Mouse (Mus musculus) liver, embryonic 13.5 days (tissue): ENCODE data around the gene Pklr. TPM values are rescaled to one million over a fixed set of nuclear protein-coding genes. Genes with fewer than 3 reads are reported as not detected.

Experiments
- ATAC-seq: fragments of 200-750 bp; cut with Nextera tagmentation; 2 replicates; pipeline ENCODE4 v1.8.0; 2017; ENCODE audit warnings: low read depth, mild to moderate bottlenecking, moderate number of reproducible peaks, moderate library complexity
- DNase-seq: peaks from one replicate; pipeline ENCODE4 v3.0.0; 2022
- H3K27ac ChIP-seq: fragments of 300-500 bp; sonication (generic); 2 replicates; pipeline ENCODE4 v1.5.1; 2015; ENCODE audit warnings: moderate library complexity, mild to moderate bottlenecking, inconsistent platforms
- H3K27me3 ChIP-seq: fragments of 300-500 bp; sonication (generic); 2 replicates; pipeline ENCODE4 v1.6.1; 2015; ENCODE audit warnings: mild to moderate bottlenecking, inconsistent platforms
- H3K36me3 ChIP-seq: fragments of 300-500 bp; sonication (generic); 2 replicates; pipeline ENCODE4 v1.6.1; 2015; ENCODE audit warnings: mild to moderate bottlenecking, inconsistent platforms
- H3K4me1 ChIP-seq: fragments of 300-500 bp; sonication (generic); replicated peaks from 2 replicates; pipeline ENCODE4 v1.6.1; 2015; ENCODE audit warnings: inconsistent platforms
- H3K4me2 ChIP-seq: fragments of 300-500 bp; sonication (generic); 2 replicates; pipeline ENCODE4 v1.6.1; 2015; ENCODE audit warnings: inconsistent platforms, mild to moderate bottlenecking, moderate library complexity
- H3K4me3 ChIP-seq: fragments of 300-500 bp; sonication (generic); replicated peaks from 2 replicates; pipeline ENCODE4 v1.5.1; 2015; ENCODE audit warnings: mild to moderate bottlenecking, inconsistent platforms
- H3K9ac ChIP-seq: fragments of 300-500 bp; sonication (generic); 2 replicates; pipeline ENCODE4 v1.6.1; 2015; ENCODE audit warnings: mild to moderate bottlenecking, inconsistent platforms
- H3K9me3 ChIP-seq: fragments of 300-500 bp; sonication (generic); replicated peaks from 2 replicates; pipeline ENCODE4 v1.6.1; 2016; ENCODE audit warnings: inconsistent platforms
- WGBS: fragments of 180-500 bp; shearing (Covaris S2); methylation state at CpG from one replicate; pipeline ENCODE4 v1.1.7; 2015; ENCODE audit not compliant: insufficient replicate concordance; 5-methylcytosine and 5-hydroxymethylcytosine counted together
- polyA plus RNA-seq: library from polyadenylated mRNA; unstranded; fragments of >200 nt; fragmentation: Nextera tagmentation; extraction: Ambion mirVana; gene quantifications from 2 replicates; pipeline ENCODE4 v1.2.1, GENCODE M21; 2015

Pklr gene
- polyA plus RNA-seq, 1 experiment from 2014 or later, result 133 TPM

GRCm38 (mm10) chr3:89183058-89183958 lies 47.4 kb downstream of the Pklr start, which contains the start of gene Fam189b:
Gene Fam189b (plus strand): TSS chr3:89183143.
- Histone ChIP-seq H3K9me3 (no peaks in the 10 kb centered on the region), H3K27ac (peak within 1 kb of the TSS; percentile 69), H3K4me1 (peaks cover 64% of the 10 kb centered on the region), H3K36me3 (peaks cover 39% of the 10 kb centered on the region), H3K9ac (peak within 1 kb of the TSS; percentile 74), H3K27me3 (peaks cover 9% of the 10 kb centered on the region), H3K4me3 (peak within 1 kb of the TSS; percentile 61), H3K4me2 (peak within 1 kb of the TSS; percentile 86)
- DNase-seq (peak; percentile 72), ATAC-seq (peak; percentile 91)
- WGBS, result 18% methylated on average over 39 of the region's 39 CpGs

- ATAC-seq, result no peak
- peaks cover 14% of the 10 kb centered on the region for H3K27me3 ChIP-seq
- H3K27ac ChIP-seq, result no peak overlapping the region
- peak overlapping the region; percentile 74 for H3K9ac ChIP-seq
- H3K4me3 ChIP-seq, result peak overlapping the region; percentile 61
- H3K4me1 ChIP-seq, result peaks cover 59% of the 10 kb centered on the region
- DNase-seq, result no peak
- H3K9me3 ChIP-seq, result no peaks in the 10 kb centered on the region
- 70% methylated on average over 6 of the region's 6 CpGs for WGBS
- H3K4me2 ChIP-seq, result peak overlapping the region; percentile 86
- H3K36me3 ChIP-seq, result peaks cover 40% of the 10 kb centered on the region
Observed at GRCm38 (mm10) chr3:89183959-89184315, 48.0 kb downstream of the Pklr start.

GRCm38 (mm10) chr3:89187197-89187596 lies 51.3 kb downstream of the Pklr start:
- no peaks in the 10 kb centered on the region for H3K9me3 ChIP-seq
- no peak overlapping the region for H3K4me3 ChIP-seq
- DNase-seq (no peak), ATAC-seq (no peak)
- WGBS, result 43% methylated on average over 23 of the region's 23 CpGs
- H3K36me3 ChIP-seq, result peaks cover 8% of the 10 kb centered on the region
- H3K4me1 ChIP-seq, result peaks cover 50% of the 10 kb centered on the region
- no peak overlapping the region for H3K27ac ChIP-seq
- H3K9ac ChIP-seq, result no peak overlapping the region
- no peak overlapping the region for H3K4me2 ChIP-seq
- H3K27me3 ChIP-seq, result peaks cover 14% of the 10 kb centered on the region

DNA sequence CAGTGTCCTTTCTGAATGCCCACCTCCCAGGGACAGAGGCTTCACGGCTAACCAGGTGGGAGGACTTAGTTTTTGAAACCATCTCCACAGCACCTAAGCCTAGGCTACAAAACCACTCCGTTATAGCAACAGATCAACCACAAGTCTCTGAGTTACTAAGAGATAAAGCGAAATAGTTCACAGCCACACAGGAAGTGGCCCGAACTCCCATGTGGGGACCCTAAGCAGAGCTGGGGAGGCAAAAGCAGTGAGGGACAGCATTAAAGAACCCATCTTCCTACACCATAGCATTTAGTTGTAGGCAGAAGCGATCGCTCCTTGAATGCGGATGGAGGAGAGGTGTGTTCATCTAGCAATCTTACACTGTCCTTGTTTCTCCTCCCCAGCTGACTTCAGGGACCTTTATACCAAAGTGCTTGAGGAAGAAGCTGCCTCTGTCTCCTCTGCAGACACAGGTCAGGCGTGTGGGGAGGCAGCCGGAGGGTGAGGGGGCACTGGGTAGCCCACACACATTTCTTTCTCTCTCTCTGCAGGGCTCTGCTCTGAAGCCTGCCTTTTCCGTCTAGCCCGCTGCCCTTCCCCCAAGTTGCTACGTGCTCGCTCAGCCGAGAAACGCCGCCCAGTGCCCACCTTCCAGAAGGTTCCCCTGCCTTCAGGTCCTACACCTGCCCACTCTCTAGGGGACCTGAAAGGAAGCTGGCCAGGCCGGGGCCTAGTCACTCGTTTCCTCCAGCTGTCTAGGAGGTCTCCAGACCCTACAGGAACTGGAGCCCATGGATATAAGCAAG lies 51.9 kb downstream of the Pklr start:
- DNase-seq (no peak), ATAC-seq (no peak)
- Histone ChIP-seq H3K9ac (no peak overlapping the region), H3K27me3 (peaks cover 14% of the 10 kb centered on the region), H3K4me2 (no peak overlapping the region), H3K9me3 (no peaks in the 10 kb centered on the region), H3K27ac (no peak overlapping the region), H3K4me1 (peaks cover 43% of the 10 kb centered on the region), H3K36me3 (0 out of 2 replicates have a peak, but pooled peaks cover 3% of the 10 kb centered on the region), H3K4me3 (no peak overlapping the region)
- 57% methylated on average over 18 of the region's 18 CpGs for WGBS

DNA sequence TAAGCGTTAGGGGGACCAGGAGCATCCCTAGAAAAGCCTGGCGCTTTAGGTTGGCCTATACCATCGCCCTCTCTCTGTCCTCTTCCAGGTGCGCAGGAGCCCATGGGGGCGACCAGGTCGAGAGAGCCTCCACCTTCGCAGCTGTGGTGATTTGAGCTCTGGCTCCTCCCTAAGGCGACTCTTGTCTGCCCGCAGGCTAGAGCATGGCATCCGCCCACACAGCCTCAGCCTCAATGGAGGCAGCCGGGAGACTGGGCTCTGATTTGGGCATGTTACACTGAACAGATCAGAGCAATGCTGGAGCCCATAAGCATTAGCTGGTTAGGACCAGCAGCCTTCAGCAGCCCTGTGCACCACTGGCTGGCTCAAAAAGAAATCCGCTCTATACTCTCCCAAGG lies 52.5 kb downstream of the Pklr start:
- Histone ChIP-seq H3K4me1 (peaks cover 37% of the 10 kb centered on the region), H3K36me3 (0 out of 2 replicates have a peak, but pooled peaks cover 3% of the 10 kb centered on the region), H3K4me3 (no peak overlapping the region), H3K27ac (no peak overlapping the region), H3K9ac (no peak overlapping the region), H3K27me3 (peaks cover 14% of the 10 kb centered on the region), H3K4me2 (no peak overlapping the region), H3K9me3 (no peaks in the 10 kb centered on the region)
- 74% methylated on average over 12 of the region's 12 CpGs for WGBS
- ATAC-seq (no peak), DNase-seq (no peak)

GRCm38 (mm10) chr3:89190436-89190835 lies 54.5 kb downstream of the Pklr start:
- H3K9ac ChIP-seq, result no peak overlapping the region
- DNase-seq (no peak), ATAC-seq (no peak)
- peaks cover 14% of the 10 kb centered on the region for H3K27me3 ChIP-seq
- H3K4me1 ChIP-seq, result peaks cover 27% of the 10 kb centered on the region
- H3K4me2 ChIP-seq, result no peak overlapping the region
- H3K36me3 ChIP-seq, result 0 out of 2 replicates have a peak, but pooled peaks cover 3% of the 10 kb centered on the region
- no peak overlapping the region for H3K27ac ChIP-seq
- H3K9me3 ChIP-seq, result no peaks in the 10 kb centered on the region
- no peak overlapping the region for H3K4me3 ChIP-seq
- 11% methylated on average over 8 of the region's 8 CpGs for WGBS

GRCm38 (mm10) chr3:89193351-89193750 lies 57.4 kb downstream of the Pklr start:
- no peak overlapping the region for H3K4me3 ChIP-seq
- 43% methylated on average over 1 of the region's 1 CpGs for whole genome bisulfite sequencing
- no peak overlapping the region for H3K27ac ChIP-seq
- 0 out of 2 replicates have a peak, but pooled peaks cover 2% of the 10 kb centered on the region for H3K36me3 ChIP-seq
- peaks cover 27% of the 10 kb centered on the region for H3K4me1 ChIP-seq
- no peak overlapping the region for H3K9ac ChIP-seq
- H3K27me3 ChIP-seq, result peaks cover 19% of the 10 kb centered on the region; the same call in 1 of the 2 replicates
- no peak for DNase-seq
- H3K4me2 ChIP-seq, result no peak overlapping the region
- no peaks in the 10 kb centered on the region for H3K9me3 ChIP-seq
- ATAC-seq, result no peak

GRCm38 (mm10) chr3:89193853-89194252 lies 57.9 kb downstream of the Pklr start:
- Histone ChIP-seq H3K4me1 (peaks cover 26% of the 10 kb centered on the region), H3K9me3 (no peaks in the 10 kb centered on the region), H3K4me2 (no peak overlapping the region), H3K36me3 (no peaks in the 10 kb centered on the region), H3K4me3 (no peak overlapping the region), H3K27ac (no peak overlapping the region), H3K27me3 (peaks cover 14% of the 10 kb centered on the region; the same call in 1 of the 2 replicates), H3K9ac (no peak overlapping the region)
- 82% methylated on average over 2 of the region's 2 CpGs for WGBS
- ATAC-seq (no peak), DNase-seq (no peak)

Other genes with a start within 250 kb of the Pklr start
- 19.9 and 20.2 TPM in 2 replicates for gene Msto1, start 222.1 kb upstream of the Pklr start, polyA plus RNA-seq
- gene Ash1l, start 185.5 kb upstream of the Pklr start, polyA plus RNA-seq, result 4.7 and 5.7 TPM in 2 replicates
- 120 and 129 TPM in 2 replicates for gene Dap3, start 185.0 kb upstream of the Pklr start, polyA plus RNA-seq
- gene Rusc1, start 42.8 kb upstream of the Pklr start, polyA plus RNA-seq, result 5.5 and 5.9 TPM in 2 replicates
- gene Gm43738, start 35.0 kb upstream of the Pklr start, polyA plus RNA-seq, result not detected in 2 replicates
- gene Fdps, start 34.2 kb upstream of the Pklr start, polyA plus RNA-seq, result 274 and 295 TPM in 2 replicates
- gene Hcn3, start 24.1 kb downstream of the Pklr start, polyA plus RNA-seq, result 0.75 and 0.78 TPM in 2 replicates
- 10.3 and 10.8 TPM in 2 replicates for gene Clk2, start 28.7 kb downstream of the Pklr start, polyA plus RNA-seq
- gene Scamp3, start 41.3 kb downstream of the Pklr start, polyA plus RNA-seq, result 67.4 and 72.1 TPM in 2 replicates
- 2.8 and 3.9 TPM in 2 replicates for gene Fam189b, start 47.0 kb downstream of the Pklr start, polyA plus RNA-seq
- 21.7 and 23.7 TPM in 2 replicates for gene Gba, start 66.8 kb downstream of the Pklr start, polyA plus RNA-seq
- gene Thbs3, start 79.0 kb downstream of the Pklr start, polyA plus RNA-seq, result 1.0 and 1.5 TPM in 2 replicates
- 152 and 155 TPM in 2 replicates for gene Mtx1, start 90.9 kb downstream of the Pklr start, polyA plus RNA-seq
- gene Muc1, start 92.9 kb downstream of the Pklr start, polyA plus RNA-seq, result 0.14 and 0.51 TPM in 2 replicates
- 152 and 155 TPM in 2 replicates for gene Krtcap2, start 109.8 kb downstream of the Pklr start, polyA plus RNA-seq
- 0.14 and 0.23 TPM in 2 replicates for gene Trim46, start 110.2 kb downstream of the Pklr start, polyA plus RNA-seq
- 57.2 and 64.5 TPM in 2 replicates for gene Dpm3, start 123.2 kb downstream of the Pklr start, polyA plus RNA-seq
- gene Slc50a1, start 134.4 kb downstream of the Pklr start, polyA plus RNA-seq, result 17.4 and 18.0 TPM in 2 replicates
- 4.3 and 4.6 TPM in 2 replicates for gene Efna1, start 145.0 kb downstream of the Pklr start, polyA plus RNA-seq
- gene Efna3, start 186.8 kb downstream of the Pklr start, polyA plus RNA-seq, result 0.32 and 0.41 TPM in 2 replicates
- 1.0 and 1.2 TPM in 2 replicates for gene Efna4, start 201.9 kb downstream of the Pklr start, polyA plus RNA-seq
- gene Adam15, start 213.9 kb downstream of the Pklr start, polyA plus RNA-seq, result 9.5 and 9.6 TPM in 2 replicates
- 0.07 and 0.08 TPM in 2 replicates for gene Dcst2, start 225.8 kb downstream of the Pklr start, polyA plus RNA-seq
- gene Dcst1, start 229.1 kb downstream of the Pklr start, polyA plus RNA-seq, result not detected in 2 replicates